Mouse (Mus musculus): Measurements from ENCODE around the gene Atm. TPM values are rescaled to one million over a fixed set of nuclear protein-coding genes. Genes with fewer than 3 reads are reported as not detected.

The Atm gene
- polyA plus RNA-seq, 1 experiment from 2014 or later = 14.2 TPM

GRCm38 (mm10) chr9:53404050-53404752, 132.3 kb downstream of the Atm start:
- Histone ChIP-seq H3K9me3 (no peaks in the 10 kb centered on the region), H3K4me2 (peak overlapping the region; percentile 56; the same call in 1 of the 2 replicates), H3K27me3 (no peaks in the 10 kb centered on the region), H3K27ac (peak overlapping the region; percentile 89; the same call in 1 of the 2 replicates), H3K4me3 (no peak overlapping the region), H3K4me1 (replicated peaks) (peaks cover 30% of the 10 kb centered on the region), H3K9ac (no peak overlapping the region), H3K36me3 (no peaks in the 10 kb centered on the region)
- ATAC-seq (ENCODE audit: low FRiP score) = no peak
- WGBS = 83% methylated on average over 6 of the region's 6 CpGs

- Histone ChIP-seq H3K36me3 (no peaks in the 10 kb centered on the region), H3K4me3 (no peak overlapping the region), H3K9me3 (no peaks in the 10 kb centered on the region), H3K27ac (peak overlapping the region; percentile 62; the same call in 1 of the 2 replicates), H3K4me2 (peak overlapping the region; percentile 40), H3K9ac (no peak overlapping the region), H3K4me1 (replicated peaks) (peaks cover 30% of the 10 kb centered on the region), H3K27me3 (no peaks in the 10 kb centered on the region)
- WGBS = 58% methylated on average over 8 of the region's 8 CpGs
- no peak; the same call in 1 of the 2 replicates for ATAC-seq (ENCODE audit: low FRiP score)
These were observed 133.5 kb downstream of the Atm start for GRCm38 (mm10) chr9:53402991-53403390.

DNA sequence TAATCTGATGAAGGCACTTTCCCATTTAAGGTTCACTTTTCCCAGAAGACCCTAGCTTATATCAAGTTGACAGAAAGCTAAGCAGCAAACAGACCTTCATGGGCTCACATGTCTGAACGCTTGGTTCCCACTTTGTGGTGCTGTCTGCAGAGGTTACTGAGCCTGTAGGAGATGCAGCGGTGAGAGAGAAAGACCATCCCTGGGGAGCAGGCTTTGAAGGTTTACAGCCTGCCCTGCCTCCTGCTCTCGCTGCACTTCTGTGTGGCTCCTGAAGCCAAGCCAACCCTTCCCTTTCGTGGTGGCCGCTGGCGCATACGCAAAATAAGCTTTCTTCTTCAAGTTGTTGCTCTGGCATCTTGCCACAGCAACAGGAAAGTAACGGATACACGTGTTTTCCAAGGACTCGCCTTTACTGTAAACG, 134.2 kb downstream of the Atm start, which contains the start of gene 4930550C14Rik:
Gene 4930550C14Rik (plus strand): TSS at position 35 of the 421 bp plus-strand sequence.
- Histone ChIP-seq H3K9me3 (no peaks in the 10 kb centered on the region), H3K4me3 (no peak within 1 kb of the TSS), H3K4me2 (peak within 1 kb of the TSS; percentile 40), H3K4me1 (replicated peaks) (peaks cover 30% of the 10 kb centered on the region), H3K36me3 (no peaks in the 10 kb centered on the region), H3K27me3 (no peaks in the 10 kb centered on the region), H3K27ac (peak within 1 kb of the TSS; percentile 62; the same call in 1 of the 2 replicates), H3K9ac (no peak within 1 kb of the TSS)
- 22% methylated on average over 11 of the region's 11 CpGs for WGBS
- no peak for ATAC-seq (ENCODE audit: low FRiP score)

- H3K9me3 ChIP-seq = no peaks in the 10 kb centered on the region
- no peak overlapping the region for H3K27ac ChIP-seq
- no peak overlapping the region for H3K4me3 ChIP-seq
- peaks cover 30% of the 10 kb centered on the region for H3K4me1 ChIP-seq (replicated peaks)
- 82% methylated on average over 8 of the region's 8 CpGs for WGBS
- ATAC-seq (ENCODE audit: low FRiP score) = no peak
- no peak overlapping the region for H3K9ac ChIP-seq
- H3K4me2 ChIP-seq = no peak overlapping the region
- H3K27me3 ChIP-seq = no peaks in the 10 kb centered on the region
- H3K36me3 ChIP-seq = no peaks in the 10 kb centered on the region
These were observed 135.4 kb downstream of the Atm start for GRCm38 (mm10) chr9:53401146-53401545.

DNA sequence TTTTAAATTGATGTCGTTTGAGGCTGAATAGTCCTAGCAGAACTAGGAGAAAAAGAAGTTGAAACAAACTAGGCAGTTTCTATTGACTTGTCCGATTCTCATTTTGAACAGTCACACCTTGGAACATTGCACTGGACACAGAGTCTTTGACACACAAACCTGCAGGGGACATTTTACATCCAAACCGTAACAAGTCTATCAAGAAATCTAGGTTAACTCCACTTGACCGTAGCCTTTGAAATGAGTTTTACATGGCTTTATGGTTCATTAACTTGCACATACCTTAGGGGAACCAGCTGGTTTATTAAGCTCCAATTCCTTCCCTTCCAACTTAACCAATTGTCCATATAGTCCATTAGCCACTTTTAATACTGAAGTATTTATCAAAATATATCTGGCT, 135.8 kb downstream of the Atm start:
- H3K9me3 ChIP-seq = no peaks in the 10 kb centered on the region
- H3K27me3 ChIP-seq = no peaks in the 10 kb centered on the region
- H3K9ac ChIP-seq = no peak overlapping the region
- no peak overlapping the region for H3K4me3 ChIP-seq
- H3K4me2 ChIP-seq = no peak overlapping the region
- peaks cover 26% of the 10 kb centered on the region for H3K4me1 ChIP-seq (replicated peaks)
- no peak for ATAC-seq (ENCODE audit: low FRiP score)
- 73% methylated on average over 4 of the region's 4 CpGs for WGBS
- no peaks in the 10 kb centered on the region for H3K36me3 ChIP-seq
- H3K27ac ChIP-seq = no peak overlapping the region

DNA sequence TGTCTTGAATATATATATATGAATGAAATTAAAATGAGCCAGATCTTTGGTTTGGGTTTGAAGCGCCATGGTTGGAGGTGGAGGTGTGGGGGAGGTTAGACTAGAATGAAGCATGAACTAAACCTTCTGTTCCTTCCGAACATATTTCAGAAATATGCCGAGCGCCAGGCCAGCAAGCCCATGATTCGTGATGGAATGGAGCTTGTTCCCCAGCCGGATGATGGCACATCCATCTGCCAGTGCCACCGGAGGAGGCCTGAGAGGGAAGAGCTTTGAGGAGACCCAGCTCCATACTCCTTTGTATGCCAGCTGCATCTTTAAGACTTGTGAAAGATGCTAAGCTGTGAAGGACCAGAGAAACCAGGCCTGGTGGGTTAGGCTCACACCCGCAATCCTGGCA, 137.0 kb downstream of the Atm start:
- no peak overlapping the region for H3K4me2 ChIP-seq
- no peak for ATAC-seq (ENCODE audit: low FRiP score)
- H3K36me3 ChIP-seq = no peaks in the 10 kb centered on the region
- H3K9ac ChIP-seq = no peak overlapping the region
- H3K9me3 ChIP-seq = no peaks in the 10 kb centered on the region
- 95% methylated on average over 8 of the region's 8 CpGs for WGBS
- H3K27ac ChIP-seq = no peak overlapping the region
- H3K27me3 ChIP-seq = no peaks in the 10 kb centered on the region
- peaks cover 16% of the 10 kb centered on the region for H3K4me1 ChIP-seq (replicated peaks)
- H3K4me3 ChIP-seq = no peak overlapping the region

DNA sequence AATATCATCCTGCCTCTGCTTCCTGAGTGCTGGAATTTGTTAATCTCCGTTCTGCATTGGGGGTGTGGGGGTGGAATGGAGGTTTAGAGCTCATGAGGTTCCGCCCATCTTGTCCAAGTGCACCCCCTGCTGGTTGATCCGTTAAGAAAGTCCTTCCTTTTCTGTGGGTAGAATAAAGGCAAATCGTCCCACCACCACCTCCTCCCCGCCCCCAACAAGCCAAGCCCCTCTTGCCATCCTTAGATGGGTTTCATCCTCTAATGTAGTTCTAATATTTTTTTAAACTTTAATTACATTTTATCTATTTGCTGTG, 138.2 kb downstream of the Atm start:
- peaks cover 14% of the 10 kb centered on the region for H3K4me1 ChIP-seq (replicated peaks)
- 13% methylated on average over 5 of the region's 5 CpGs for whole genome bisulfite sequencing
- H3K27me3 ChIP-seq = no peaks in the 10 kb centered on the region
- H3K9ac ChIP-seq = no peak overlapping the region
- H3K36me3 ChIP-seq = no peaks in the 10 kb centered on the region
- no peak overlapping the region for H3K4me2 ChIP-seq
- ATAC-seq (ENCODE audit: low FRiP score) = no peak
- H3K9me3 ChIP-seq = no peaks in the 10 kb centered on the region
- no peak overlapping the region for H3K27ac ChIP-seq
- H3K4me3 ChIP-seq = no peak overlapping the region

GRCm38 (mm10) chr9:53397685-53398387, 138.7 kb downstream of the Atm start:
- WGBS = 81% methylated on average over 13 of the region's 13 CpGs
- H3K9ac ChIP-seq = no peak overlapping the region
- no peak overlapping the region for H3K27ac ChIP-seq
- H3K4me2 ChIP-seq = no peak overlapping the region
- H3K9me3 ChIP-seq = no peaks in the 10 kb centered on the region
- no peaks in the 10 kb centered on the region for H3K27me3 ChIP-seq
- H3K4me3 ChIP-seq = no peak overlapping the region
- H3K36me3 ChIP-seq = no peaks in the 10 kb centered on the region
- no peak for ATAC-seq (ENCODE audit: low FRiP score)
- peaks cover 11% of the 10 kb centered on the region for H3K4me1 ChIP-seq (replicated peaks)

- no peaks in the 10 kb centered on the region for H3K9me3 ChIP-seq
- H3K9ac ChIP-seq = no peak overlapping the region
- H3K36me3 ChIP-seq = no peaks in the 10 kb centered on the region
- H3K4me3 ChIP-seq = no peak overlapping the region
- no peak overlapping the region for H3K27ac ChIP-seq
- no peak overlapping the region for H3K4me2 ChIP-seq
- no peak for ATAC-seq (ENCODE audit: low FRiP score)
- 75% methylated on average over 7 of the region's 7 CpGs for WGBS
- H3K27me3 ChIP-seq = no peaks in the 10 kb centered on the region
- H3K4me1 ChIP-seq (replicated peaks) = 0 out of 2 replicates have a peak, but pooled peaks cover 2% of the 10 kb centered on the region
These were observed 146.4 kb downstream of the Atm start for GRCm38 (mm10) chr9:53390136-53390535.

Small RNA genes within 50 kb of the gene (microRNA-seq; reads per million reads assigned to microRNA genes)
- gene Mir130c = not detected

Other genes with a start within 250 kb of the Atm start
- 0.06 and 0.25 TPM in 2 replicates for gene Exph5, start 235.1 kb downstream of the Atm start, polyA plus RNA-seq (2015; fragmentation: Nextera tagmentation; extraction: Ambion mirVana)
- 6.6 and 7.8 TPM in 2 replicates for gene Kdelc2, start 152.7 kb downstream of the Atm start, polyA plus RNA-seq (2015; fragmentation: Nextera tagmentation; extraction: Ambion mirVana)
- gene 4930550C14Rik, start 134.4 kb downstream of the Atm start, polyA plus RNA-seq (2015; fragmentation: Nextera tagmentation; extraction: Ambion mirVana) = 0.43 and 0.45 TPM in 2 replicates
- gene Npat, start 307 bp upstream of the Atm start, polyA plus RNA-seq (2015; fragmentation: Nextera tagmentation; extraction: Ambion mirVana) = 11.7 and 13.0 TPM in 2 replicates
- 131 and 132 TPM in 2 replicates for gene Acat1, start 73.6 kb upstream of the Atm start, polyA plus RNA-seq (2015; fragmentation: Nextera tagmentation; extraction: Ambion mirVana)
- 41.5 and 46.2 TPM in 2 replicates for gene Cul5, start 133.3 kb upstream of the Atm start, polyA plus RNA-seq (2015; fragmentation: Nextera tagmentation; extraction: Ambion mirVana)
- 3.6 and 3.7 TPM in 2 replicates for gene Rab39, start 169.5 kb upstream of the Atm start, polyA plus RNA-seq (2015; fragmentation: Nextera tagmentation; extraction: Ambion mirVana)
- 9.3 and 9.6 TPM in 2 replicates for gene Slc35f2, start 234.8 kb upstream of the Atm start, polyA plus RNA-seq (2015; fragmentation: Nextera tagmentation; extraction: Ambion mirVana)